Mouse (Mus musculus): ENCODE data around the gene Nfxl1. TPM values are rescaled to one million over a fixed set of nuclear protein-coding genes. Genes with fewer than 3 reads are reported as not detected.
"Not testable (repeated sequence)": the region's sequence is repeated elsewhere in the genome, so short reads cannot be mapped to it uniquely, and the experiment has no call there.

Gene Nfxl1
- total and polyA plus RNA-seq, 2 experiments from 2014 or later: 4.3 to 6.3 TPM

- DNase-seq (ENCODE audit: low spot score): not testable (repeated sequence)
- WGBS: 53% methylated on average over 7 of the region's 7 CpGs
These were observed 26.6 kb upstream of the Nfxl1 start for GRCm38 (mm10) chr5:72586122-72586521.

GRCm38 (mm10) chr5:72580970-72581332 is 21.5 kb upstream of the Nfxl1 start, which contains the start of gene Zar1:
Gene Zar1 (minus strand): TSS chr5:72581254.
- not testable (repeated sequence) for H3K9me3 ChIP-seq (replicated peaks; ENCODE audit: control insufficient read depth, low read length); DNase-seq (ENCODE audit: low spot score); ATAC-seq (ENCODE audit: insufficient read depth, low read depth); H3K9ac ChIP-seq (replicated peaks; ENCODE audit: low read depth, low read length); H3K27ac ChIP-seq (ENCODE audit: low read depth); H3K4me1 ChIP-seq (ENCODE audit: control insufficient read depth, insufficient read depth); H3K36me3 ChIP-seq (replicated peaks; ENCODE audit: control insufficient read depth, insufficient read depth, low read length)
- H3K27me3 ChIP-seq (ENCODE audit: control insufficient read depth, insufficient read depth, low read length): peaks cover 33% of the 10 kb centered on the region
- H3K4me2 ChIP-seq (ENCODE audit: low read depth, low read length): peak within 1 kb of the TSS; percentile 63
- 26% methylated on average over 11 of the region's 21 CpGs for WGBS
- peak within 1 kb of the TSS; percentile 49 for H3K4me3 ChIP-seq (ENCODE audit: low read depth, low read length)

More at GRCm38 (mm10) chr5:72586122-72586521, 26.6 kb upstream of the Nfxl1 start:
- H3K9ac ChIP-seq (replicated peaks; ENCODE audit: low read depth, low read length); H3K27ac ChIP-seq (ENCODE audit: low read depth); H3K4me3 ChIP-seq (ENCODE audit: low read depth, low read length); H3K4me2 ChIP-seq (ENCODE audit: low read depth, low read length); ATAC-seq (ENCODE audit: insufficient read depth, low read depth); H3K9me3 ChIP-seq (replicated peaks; ENCODE audit: control insufficient read depth, low read length); H3K4me1 ChIP-seq (ENCODE audit: control insufficient read depth, insufficient read depth); H3K36me3 ChIP-seq (replicated peaks; ENCODE audit: control insufficient read depth, insufficient read depth, low read length): not testable (repeated sequence)
- TF ChIP-seq CTCF (IDR thresholded peaks at IDR 0.05; ENCODE audit: low read depth): peak; percentile 20; the same call in 1 of the 2 replicates
- peaks cover 31% of the 10 kb centered on the region for H3K27me3 ChIP-seq (ENCODE audit: control insufficient read depth, insufficient read depth, low read length)

GRCm38 (mm10) chr5:72580088-72580969 is 20.8 kb upstream of the Nfxl1 start:
- not testable (repeated sequence) for H3K9me3 ChIP-seq (replicated peaks; ENCODE audit: control insufficient read depth, low read length); DNase-seq (ENCODE audit: low spot score); H3K9ac ChIP-seq (replicated peaks; ENCODE audit: low read depth, low read length); H3K27ac ChIP-seq (ENCODE audit: low read depth); H3K36me3 ChIP-seq (replicated peaks; ENCODE audit: control insufficient read depth, insufficient read depth, low read length); H3K4me1 ChIP-seq (ENCODE audit: control insufficient read depth, insufficient read depth)
- WGBS: 9% methylated on average over 39 of the region's 73 CpGs
- Histone ChIP-seq H3K4me3 (ENCODE audit: low read depth, low read length) (peak overlapping the region; percentile 49), H3K4me2 (ENCODE audit: low read depth, low read length) (peak overlapping the region; percentile 63), H3K27me3 (ENCODE audit: control insufficient read depth, insufficient read depth, low read length) (peaks cover 31% of the 10 kb centered on the region)
- ATAC-seq (ENCODE audit: insufficient read depth, low read depth): 0 out of 2 replicates have a peak, but pooled peaks have one; percentile 30

GRCm38 (mm10) chr5:72579599-72579998 is 20.1 kb upstream of the Nfxl1 start:
- H3K9me3 ChIP-seq (replicated peaks; ENCODE audit: control insufficient read depth, low read length); H3K4me2 ChIP-seq (ENCODE audit: low read depth, low read length); H3K4me3 ChIP-seq (ENCODE audit: low read depth, low read length); H3K27ac ChIP-seq (ENCODE audit: low read depth); DNase-seq (ENCODE audit: low spot score); ATAC-seq (ENCODE audit: insufficient read depth, low read depth); H3K36me3 ChIP-seq (replicated peaks; ENCODE audit: control insufficient read depth, insufficient read depth, low read length); H3K9ac ChIP-seq (replicated peaks; ENCODE audit: low read depth, low read length); H3K4me1 ChIP-seq (ENCODE audit: control insufficient read depth, insufficient read depth): not testable (repeated sequence)
- WGBS: 72% methylated on average over 10 of the region's 10 CpGs
- peaks cover 31% of the 10 kb centered on the region for H3K27me3 ChIP-seq (ENCODE audit: control insufficient read depth, insufficient read depth, low read length)

GRCm38 (mm10) chr5:72565621-72566020 is 6.1 kb upstream of the Nfxl1 start:
- H3K9me3 ChIP-seq (replicated peaks; ENCODE audit: control insufficient read depth, low read length): peaks cover 10% of the 10 kb centered on the region; the same call in 1 of the 2 replicates
- no peak overlapping the region for H3K4me3 ChIP-seq (ENCODE audit: low read depth, low read length)
- TF ChIP-seq CTCF (IDR thresholded peaks at IDR 0.05; ENCODE audit: low read depth): no peak
- TF ChIP-seq EP300 (IDR thresholded peaks at IDR 0.05; ENCODE audit: low read depth): no peak
- H3K4me1 ChIP-seq (ENCODE audit: control insufficient read depth, insufficient read depth): no peaks in the 10 kb centered on the region
- H3K36me3 ChIP-seq (replicated peaks; ENCODE audit: control insufficient read depth, insufficient read depth, low read length): no peaks in the 10 kb centered on the region
- 89% methylated on average over 5 of the region's 5 CpGs for WGBS
- no peaks in the 10 kb centered on the region for H3K27me3 ChIP-seq (ENCODE audit: control insufficient read depth, insufficient read depth, low read length)
- no peak overlapping the region for H3K9ac ChIP-seq (replicated peaks; ENCODE audit: low read depth, low read length)
- no peak overlapping the region for H3K4me2 ChIP-seq (ENCODE audit: low read depth, low read length)
- ATAC-seq (ENCODE audit: insufficient read depth, low read depth) (no peak), DNase-seq (ENCODE audit: low spot score) (no peak)
- H3K27ac ChIP-seq (ENCODE audit: low read depth): no peak overlapping the region

GRCm38 (mm10) chr5:72563183-72563582 is 3.7 kb upstream of the Nfxl1 start:
- ATAC-seq (ENCODE audit: insufficient read depth, low read depth): not testable (repeated sequence)

More at GRCm38 (mm10) chr5:72563183-72563582, 3.7 kb upstream of the Nfxl1 start:
- H3K27me3 ChIP-seq (ENCODE audit: control insufficient read depth, insufficient read depth, low read length); H3K27ac ChIP-seq (ENCODE audit: low read depth); H3K4me3 ChIP-seq (ENCODE audit: low read depth, low read length); H3K4me1 ChIP-seq (ENCODE audit: control insufficient read depth, insufficient read depth); H3K4me2 ChIP-seq (ENCODE audit: low read depth, low read length); DNase-seq (ENCODE audit: low spot score); H3K9ac ChIP-seq (replicated peaks; ENCODE audit: low read depth, low read length); H3K9me3 ChIP-seq (replicated peaks; ENCODE audit: control insufficient read depth, low read length); H3K36me3 ChIP-seq (replicated peaks; ENCODE audit: control insufficient read depth, insufficient read depth, low read length): not testable (repeated sequence)
- 45% methylated on average over 2 of the region's 2 CpGs for WGBS

All from heart, postnatal 0 days (tissue).